Mouse (Mus musculus): ENCODE data around the gene Cby1.

Cby1 gene

DNA sequence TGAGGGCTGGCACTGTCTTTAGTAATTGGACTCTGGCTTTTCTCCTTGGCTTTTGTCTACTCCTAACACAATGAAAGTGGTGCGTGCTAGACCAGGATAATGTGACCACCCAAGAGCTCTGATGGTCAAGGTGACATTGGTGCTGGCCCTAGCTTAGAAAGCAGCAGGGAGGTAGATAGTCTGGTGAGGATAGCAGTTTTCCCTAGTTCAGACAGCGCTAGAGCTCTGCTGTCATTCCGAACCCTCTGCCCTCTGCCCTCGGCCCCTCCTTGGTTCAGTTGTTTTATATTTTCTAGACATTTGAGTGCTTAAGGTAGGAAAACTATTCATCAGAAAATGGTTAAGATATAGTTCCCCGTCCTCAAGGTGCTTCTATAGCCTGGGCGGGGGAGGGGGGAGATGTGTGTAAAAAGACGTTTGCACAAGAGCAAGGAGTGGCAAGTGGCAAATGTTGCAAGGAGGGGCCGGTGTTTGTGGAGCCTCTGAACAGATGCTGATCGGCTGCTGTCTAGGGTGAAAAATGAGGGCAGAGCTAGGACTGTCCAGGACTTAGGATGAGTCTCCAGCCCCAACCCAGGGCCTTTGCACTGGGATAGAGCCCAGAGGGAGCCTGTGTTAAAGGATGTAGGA, 38.7 kb downstream of the Cby1 start:
- DNase-seq (ENCODE audit: extremely low read depth, low read depth, low spot score): no peak

- DNase-seq (ENCODE audit: extremely low read depth, low read depth, low spot score): no peak
Measured at GRCm38 (mm10) chr15:79706603-79707214, 47.7 kb downstream of the Cby1 start.

DNA sequence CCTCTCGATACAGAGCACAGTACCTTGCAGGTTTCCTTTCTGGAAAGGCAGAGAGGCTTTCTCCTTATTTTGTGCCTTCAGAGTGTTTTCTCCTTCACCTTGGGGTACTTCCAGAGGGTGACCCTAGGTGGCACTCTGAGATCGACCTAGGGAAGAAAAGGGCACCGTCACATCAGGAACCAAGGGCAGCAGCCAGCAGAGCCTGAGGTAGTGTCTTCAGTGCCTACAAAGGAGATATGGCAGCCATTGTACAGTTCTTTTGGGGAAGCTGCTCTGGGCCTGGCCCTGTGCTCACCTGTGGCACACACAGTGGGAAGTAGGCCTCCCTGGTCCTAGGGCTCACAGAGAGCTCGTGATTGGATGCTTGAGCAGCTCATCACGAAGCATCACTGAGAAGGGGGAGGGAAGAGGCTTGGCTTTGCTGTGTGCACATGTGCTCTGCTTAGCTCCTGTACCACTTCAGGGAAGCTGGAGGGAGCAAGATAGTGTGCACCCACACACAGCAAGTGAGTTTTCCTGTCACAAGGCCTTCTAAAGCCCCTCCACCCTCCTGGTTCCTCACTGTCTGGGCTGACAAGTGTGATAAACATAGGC, 49.3 kb downstream of the Cby1 start:
- no peak for DNase-seq (ENCODE audit: extremely low read depth, low read depth, low spot score)

- no peak for DNase-seq (ENCODE audit: extremely low read depth, low read depth, low spot score)
Measured at GRCm38 (mm10) chr15:79715646-79716045, 56.6 kb downstream of the Cby1 start.

DNA sequence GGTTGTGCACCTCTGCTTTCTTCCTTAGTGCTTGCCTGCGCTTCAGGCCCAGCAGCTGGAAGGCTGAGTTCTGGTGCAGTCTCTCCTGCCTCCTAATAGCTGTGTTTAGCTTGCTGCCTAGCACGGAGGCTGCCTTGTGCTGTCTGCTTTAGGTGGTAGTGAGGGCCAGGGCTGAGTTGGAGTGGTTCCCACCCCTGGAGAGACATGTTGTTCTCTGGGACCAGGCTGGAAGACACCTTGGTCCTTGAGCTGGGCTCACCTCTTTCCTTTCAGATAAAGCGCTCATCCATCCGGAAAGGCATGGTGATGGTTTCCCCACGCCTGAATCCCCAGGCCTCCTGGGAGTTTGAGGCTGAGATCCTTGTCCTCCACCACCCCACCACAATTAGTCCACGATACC, 57.7 kb downstream of the Cby1 start:
- no peak for DNase-seq (ENCODE audit: extremely low read depth, low read depth, low spot score)
